Comparison of ENCODE assay signal across 10 mouse cellular contexts in the genomic region with DNA sequence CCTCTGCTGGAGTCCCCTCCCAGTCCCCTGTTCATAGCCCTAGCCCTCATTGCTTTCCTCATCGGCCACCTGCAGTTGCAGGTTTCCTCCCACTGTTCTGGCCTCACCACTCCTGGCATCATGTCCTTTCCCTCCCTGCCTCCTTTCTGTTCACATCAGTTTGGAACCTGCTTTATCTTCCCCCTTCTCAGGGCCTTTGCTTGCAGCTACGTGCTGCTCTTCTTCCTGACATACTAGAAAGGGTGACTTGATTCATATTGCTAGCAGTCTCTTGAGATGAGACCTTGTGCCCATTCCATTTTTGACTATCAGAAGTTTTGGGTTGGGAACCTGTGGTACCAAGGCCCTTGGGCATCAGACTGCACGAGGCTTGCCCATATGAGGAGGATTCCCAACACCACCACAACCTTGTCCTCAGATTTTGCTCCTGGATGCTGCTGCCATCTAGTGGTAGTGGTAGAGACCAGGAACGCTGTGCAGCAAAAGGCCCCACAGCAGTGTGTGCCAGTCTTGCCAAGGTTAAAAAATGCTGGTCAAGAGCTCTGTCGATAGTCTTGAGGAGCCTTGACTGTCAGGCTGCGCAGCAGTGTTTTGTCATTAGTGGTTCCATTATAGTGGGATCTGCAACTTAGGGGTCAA. TPM values are rescaled to one million over a fixed set of nuclear protein-coding genes. Genes with fewer than 3 reads are reported as not detected.
DNase-seq lines count a peak whose midpoint lies in the region; ATAC-seq lines count a peak whose summit lies in the region.
"Had no signal": no experiment of that assay in that cellular context is flagged by ENCODE, and none has a peak within 500 bp of the region (broad histone marks: within the 10 kb centered on the region; RNA-seq: fewer than 3 reads in every experiment).

No protein-coding gene starts in this region.

- peaks cover 20% of the 10 kb centered on the region for H3K4me1 ChIP-seq in heart, embryonic 12.5 days (replicated peaks)
- no peaks in the 10 kb centered on the region for H3K4me1 ChIP-seq in neural tube, embryonic 11.5 days (ENCODE audit: control insufficient read depth, insufficient read depth, low read length)
- H3K4me1 ChIP-seq in intestine, embryonic 15.5 days (replicated peaks): peaks cover 26% of the 10 kb centered on the region

- H3K27ac ChIP-seq in heart, embryonic 12.5 days (ENCODE audit: poor library complexity, severe bottlenecking): no peak overlapping the region
- no peak overlapping the region for H3K27ac ChIP-seq in neural tube, embryonic 11.5 days (ENCODE audit: low read depth, low read length)
- H3K27ac ChIP-seq in intestine, embryonic 15.5 days: no peak overlapping the region
- H3K27ac ChIP-seq: embryonic facial prominence, embryonic 12.5 days; limb, embryonic 12.5 days had no signal

- DNase-seq in heart, adult 18-20 months: peak; percentile 60 to 77
- DNase-seq in urinary bladder, postnatal 25 days (ENCODE audit: low spot score): peak; percentile 51
- no peak for DNase-seq in urinary bladder, postnatal 36 days (ENCODE audit: low spot score in 2 of 2)
- DNase-seq in cerebellum, postnatal 14 days: peak; percentile 69 to 73
- peak; percentile 67 to 73 for DNase-seq in kidney, postnatal 25 days
- peak; percentile 61 for DNase-seq in neural tube, embryonic 11.5 days (ENCODE audit: low spot score)

- H3K4me3 ChIP-seq in heart, embryonic 12.5 days: no peak overlapping the region
- H3K4me3 ChIP-seq in neural tube, embryonic 11.5 days (ENCODE audit: low read depth, low read length): no peak overlapping the region
- no peak overlapping the region for H3K4me3 ChIP-seq in intestine, embryonic 15.5 days (replicated peaks)
- H3K4me3 ChIP-seq: embryonic facial prominence, embryonic 12.5 days; limb, embryonic 12.5 days had no signal

- peaks cover 78% of the 10 kb centered on the region for H3K36me3 ChIP-seq in heart, embryonic 12.5 days
- peaks cover 44% of the 10 kb centered on the region for H3K36me3 ChIP-seq in neural tube, embryonic 11.5 days (ENCODE audit: control insufficient read depth, insufficient read depth, low read length)
- H3K36me3 ChIP-seq in intestine, embryonic 15.5 days: peaks cover 62% of the 10 kb centered on the region

- no peak overlapping the region for H3K9ac ChIP-seq in heart, embryonic 12.5 days
- H3K9ac ChIP-seq in neural tube, embryonic 11.5 days (ENCODE audit: low read length): no peak overlapping the region
- no peak overlapping the region for H3K9ac ChIP-seq in intestine, embryonic 15.5 days
- H3K9ac ChIP-seq: embryonic facial prominence, embryonic 12.5 days; limb, embryonic 12.5 days had no signal

- 0 out of 2 replicates have a peak, but pooled peaks cover under 1% of the 10 kb centered on the region for H3K27me3 ChIP-seq in heart, embryonic 12.5 days (replicated peaks)
- peaks cover 4% of the 10 kb centered on the region for H3K27me3 ChIP-seq in neural tube, embryonic 11.5 days (ENCODE audit: control insufficient read depth, insufficient read depth, low read length)
- no peaks in the 10 kb centered on the region for H3K27me3 ChIP-seq in intestine, embryonic 15.5 days (replicated peaks)

- WGBS in heart, embryonic 12.5 days: 75% methylated on average over 6 of the region's 6 CpGs
- WGBS in neural tube, embryonic 11.5 days: 77% methylated on average over 6 of the region's 6 CpGs
- WGBS in intestine, embryonic 15.5 days: 74% methylated on average over 6 of the region's 6 CpGs

- ATAC-seq in heart, embryonic 12.5 days (ENCODE audit: insufficient number of reproducible peaks, low FRiP score): no peak
- ATAC-seq in neural tube, embryonic 11.5 days (ENCODE audit: insufficient read depth, low FRiP score, low TSS enrichment): no peak
- ATAC-seq in intestine, embryonic 15.5 days: no peak

- no peak overlapping the region for H3K4me2 ChIP-seq in heart, embryonic 12.5 days
- H3K4me2 ChIP-seq in neural tube, embryonic 11.5 days (ENCODE audit: low read depth): no peak overlapping the region
- H3K4me2 ChIP-seq in intestine, embryonic 15.5 days (replicated peaks): no peak overlapping the region
- H3K4me2 ChIP-seq: embryonic facial prominence, embryonic 12.5 days; limb, embryonic 12.5 days had no signal

- H3K9me3 ChIP-seq in heart, embryonic 12.5 days (replicated peaks): no peaks in the 10 kb centered on the region
- H3K9me3 ChIP-seq in neural tube, embryonic 11.5 days (ENCODE audit: control insufficient read depth, low read length): no peaks in the 10 kb centered on the region
- no peaks in the 10 kb centered on the region for H3K9me3 ChIP-seq in intestine, embryonic 15.5 days
- H3K9me3 ChIP-seq: embryonic facial prominence, embryonic 12.5 days; limb, embryonic 12.5 days had no signal

RNA-seq across cellular contexts. Expression of gene Leng9, which starts 4.5 kb away (rescaled TPM):
- 1 to 10 TPM; 2.6 TPM for total RNA-seq in heart, adult 18-20 months (2021)
- 2.3 and 2.5 TPM in 2 replicates for polyA plus RNA-seq in heart, embryonic 12.5 days (2016; fragmentation: Nextera tagmentation; extraction: Ambion mirVana)
- 1.5 and 2.2 TPM in 2 replicates for polyA plus RNA-seq in neural tube, embryonic 11.5 days (2014; fragmentation: Nextera tagmentation; extraction: Ambion mirVana)
- 4.5 and 4.9 TPM in 2 replicates for polyA plus RNA-seq in intestine, embryonic 15.5 days (2015; fragmentation: Nextera tagmentation; extraction: Ambion mirVana)

RNA-seq across cellular contexts. Expression of gene Leng8, which starts 8.8 kb away (rescaled TPM):
- 10 to 100 TPM; 21.2 to 31.9 TPM for total RNA-seq in heart, adult 18-20 months (2021)
- 77.6 and 79.2 TPM in 2 replicates for polyA plus RNA-seq in heart, embryonic 12.5 days (2016; fragmentation: Nextera tagmentation; extraction: Ambion mirVana)
- 50.3 and 58.0 TPM in 2 replicates for polyA plus RNA-seq in neural tube, embryonic 11.5 days (2014; fragmentation: Nextera tagmentation; extraction: Ambion mirVana)
- polyA plus RNA-seq in intestine, embryonic 15.5 days (2015; fragmentation: Nextera tagmentation; extraction: Ambion mirVana): 46.3 and 49.2 TPM in 2 replicates

RNA-seq across cellular contexts. Expression of gene Cdc42ep5, which starts 19.0 kb away (rescaled TPM):
- total RNA-seq in heart, adult 18-20 months (2021): 1 to 10 TPM; 4.1 to 4.6 TPM
- 25.2 and 30.1 TPM in 2 replicates for polyA plus RNA-seq in heart, embryonic 12.5 days (2016; fragmentation: Nextera tagmentation; extraction: Ambion mirVana)
- 18.7 and 19.8 TPM in 2 replicates for polyA plus RNA-seq in neural tube, embryonic 11.5 days (2014; fragmentation: Nextera tagmentation; extraction: Ambion mirVana)
- polyA plus RNA-seq in intestine, embryonic 15.5 days (2015; fragmentation: Nextera tagmentation; extraction: Ambion mirVana): 66.3 and 68.6 TPM in 2 replicates

RNA-seq across cellular contexts. Expression of gene Ttyh1, which starts 26.5 kb away (rescaled TPM):
- under 1 TPM; 0.69 to 0.92 TPM for total RNA-seq in heart, adult 18-20 months (2021)
- polyA plus RNA-seq in heart, embryonic 12.5 days (2016; fragmentation: Nextera tagmentation; extraction: Ambion mirVana): 0.65 and 0.97 TPM in 2 replicates
- 46.1 and 48.8 TPM in 2 replicates for polyA plus RNA-seq in neural tube, embryonic 11.5 days (2014; fragmentation: Nextera tagmentation; extraction: Ambion mirVana)
- polyA plus RNA-seq in intestine, embryonic 15.5 days (2015; fragmentation: Nextera tagmentation; extraction: Ambion mirVana): 7.1 and 9.7 TPM in 2 replicates

Comparison
In these comparisons a context has a peak if more than half of its experiments do, and no peak if none do; other contexts are left out.
1. DNase-seq: peak in heart, adult 18-20 months (2 of 2), urinary bladder, postnatal 25 days (single experiment), cerebellum, postnatal 14 days (2 of 2), kidney, postnatal 25 days (2 of 2) and neural tube, embryonic 11.5 days (single experiment); none in urinary bladder, postnatal 36 days (0 of 2).